Mouse (Mus musculus) ES-E14 (cell line): ENCODE measurements around the gene Ensa.

Experiments
- HCFC1 ChIP-seq: IDR thresholded peaks from 2 replicates; pipeline ENCODE4 v1.6.1; 2012; ENCODE audit warnings: low read length, inconsistent platforms, borderline replicate concordance; ENCODE audit not compliant: insufficient read depth
- MAFK ChIP-seq: IDR thresholded peaks from 2 replicates; pipeline ENCODE4 v1.6.1; 2014; ENCODE audit warnings: mild to moderate bottlenecking, low read depth, low read length, inconsistent platforms; ENCODE audit not compliant: insufficient read depth
- ZC3H11A ChIP-seq: IDR thresholded peaks from 2 replicates; pipeline ENCODE4 v1.6.1; 2012; ENCODE audit warnings: low read depth, mild to moderate bottlenecking, inconsistent platforms, low read length, borderline replicate concordance
- ZNF384 ChIP-seq: IDR thresholded peaks from 2 replicates; pipeline ENCODE4 v1.6.1; 2012; ENCODE audit warnings: low read depth, low read length, inconsistent platforms

- no peak for TF ChIP-seq MAFK
- TF ChIP-seq HCFC1: no peak
- TF ChIP-seq ZC3H11A: no peak
- TF ChIP-seq ZNF384: no peak
Observed at GRCm38 (mm10) chr3:95669309-95669665, 44.5 kb downstream of the Ensa start.
